Mouse (Mus musculus) embryonic facial prominence, embryonic 14.5 days (tissue): Measurements from ENCODE around the gene Sfxn5. TPM values are rescaled to one million over a fixed set of nuclear protein-coding genes. Genes with fewer than 3 reads are reported as not detected.

Source experiments
- ATAC-seq: fragments of 200-750 bp; cut with Nextera tagmentation; 2 replicates; pipeline ENCODE4 v1.8.0; 2017; ENCODE audit warnings: low read depth, moderate number of reproducible peaks, moderate TSS enrichment
- DNase-seq: peaks from one replicate; pipeline ENCODE4 v3.0.0-alpha.2; 2015; ENCODE audit warnings: low spot score
- H3K27ac ChIP-seq: fragments of 300-500 bp; sonication (generic); replicated peaks from 2 replicates; pipeline ENCODE4 v1.5.1; 2014; ENCODE audit warnings: low read depth, mild to moderate bottlenecking, low read length, moderate library complexity
- H3K27me3 ChIP-seq: fragments of 300-500 bp; sonication (generic); replicated peaks from 2 replicates; pipeline ENCODE4 v1.6.1; 2014; ENCODE audit warnings: low read length; ENCODE audit not compliant: control insufficient read depth, insufficient read depth
- H3K36me3 ChIP-seq: fragments of 300-500 bp; sonication (generic); 2 replicates; pipeline ENCODE4 v1.6.1; 2014; ENCODE audit warnings: low read length, mixed read lengths; ENCODE audit not compliant: control insufficient read depth, insufficient read depth
- H3K4me1 ChIP-seq: fragments of 300-500 bp; sonication (generic); 2 replicates; pipeline ENCODE4 v1.6.1; 2014; ENCODE audit warnings: antibody characterized with exemption, low read length; ENCODE audit not compliant: control insufficient read depth, insufficient read depth
- H3K4me2 ChIP-seq: fragments of 300-500 bp; sonication (generic); 2 replicates; pipeline ENCODE4 v1.6.1; 2014; ENCODE audit warnings: low read depth, mild to moderate bottlenecking, low read length, moderate library complexity, mixed read lengths
- H3K4me3 ChIP-seq: fragments of 300-500 bp; sonication (generic); 2 replicates; pipeline ENCODE4 v1.5.1; 2014; ENCODE audit warnings: low read depth, mild to moderate bottlenecking, low read length
- H3K9ac ChIP-seq: fragments of 300-500 bp; sonication (generic); 2 replicates; pipeline ENCODE4 v1.6.1; 2014; ENCODE audit warnings: low read depth, mild to moderate bottlenecking, low read length, moderate library complexity, mixed read lengths
- H3K9me3 ChIP-seq: fragments of 300-500 bp; sonication (generic); 2 replicates; pipeline ENCODE4 v1.6.1; 2016; ENCODE audit warnings: low read length; ENCODE audit not compliant: control insufficient read depth
- WGBS: fragments of 180-500 bp; shearing (Covaris S2); extraction: QIAGEN DNeasy Blood & Tissue Kit; methylation state at CpG from one replicate; pipeline ENCODE4 v1.1.7; 2014; 5-methylcytosine and 5-hydroxymethylcytosine counted together
- polyA plus RNA-seq: library from polyadenylated mRNA; unstranded; fragments of >200 nt; fragmentation: Nextera tagmentation; extraction: Ambion mirVana; gene quantifications from 2 replicates; pipeline ENCODE4 v1.2.1, GENCODE M21; 2014

Gene Sfxn5
- polyA plus RNA-seq, 1 experiment from 2014 or later = 6.7 TPM

- 0 out of 2 replicates have a peak, but pooled peaks have one; percentile 18 for ATAC-seq
- H3K4me3 ChIP-seq = no peak overlapping the region
- no peak overlapping the region for H3K27ac ChIP-seq
- no peaks in the 10 kb centered on the region for H3K9me3 ChIP-seq
- H3K4me2 ChIP-seq = no peak overlapping the region
- WGBS = 53% methylated on average over 6 of the region's 7 CpGs
- no peaks in the 10 kb centered on the region for H3K27me3 ChIP-seq
- no peak overlapping the region for H3K9ac ChIP-seq
- H3K4me1 ChIP-seq = no peaks in the 10 kb centered on the region
- peak; percentile 62 for DNase-seq
- H3K36me3 ChIP-seq = no peaks in the 10 kb centered on the region
These were observed 37.6 kb downstream of the Sfxn5 start for GRCm38 (mm10) chr6:85295384-85296167.

DNA sequence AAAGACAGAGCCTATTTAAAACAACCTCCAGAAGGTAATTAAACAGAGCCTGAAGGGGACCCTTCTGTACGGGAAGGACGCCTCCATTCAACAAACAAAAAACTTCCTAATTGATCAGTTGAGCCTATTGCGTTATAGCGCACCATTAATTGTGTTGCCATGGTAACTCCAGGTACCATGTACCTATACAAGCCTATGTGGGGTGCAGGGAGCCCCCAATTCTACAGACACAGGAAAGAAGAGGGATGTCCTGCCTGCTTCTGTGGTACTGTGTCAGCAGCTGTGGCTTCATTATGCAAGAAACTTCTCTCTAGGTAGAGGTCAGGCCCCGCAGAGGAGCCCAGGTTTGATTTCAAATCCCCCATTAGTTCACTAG lies 39.2 kb downstream of the Sfxn5 start:
- H3K9me3 ChIP-seq = no peaks in the 10 kb centered on the region
- no peak overlapping the region for H3K9ac ChIP-seq
- H3K4me3 ChIP-seq = no peak overlapping the region
- no peaks in the 10 kb centered on the region for H3K27me3 ChIP-seq
- no peaks in the 10 kb centered on the region for H3K36me3 ChIP-seq
- ATAC-seq = no peak
- no peak for DNase-seq
- WGBS = 63% methylated on average over 5 of the region's 5 CpGs
- H3K4me2 ChIP-seq = no peak overlapping the region
- H3K27ac ChIP-seq = no peak overlapping the region
- H3K4me1 ChIP-seq = no peaks in the 10 kb centered on the region

GRCm38 (mm10) chr6:85293255-85294003 lies 39.8 kb downstream of the Sfxn5 start:
- Histone ChIP-seq H3K4me3 (no peak overlapping the region), H3K4me2 (no peak overlapping the region), H3K4me1 (no peaks in the 10 kb centered on the region), H3K9me3 (no peaks in the 10 kb centered on the region), H3K27ac (no peak overlapping the region), H3K36me3 (no peaks in the 10 kb centered on the region), H3K9ac (no peak overlapping the region), H3K27me3 (no peaks in the 10 kb centered on the region)
- DNase-seq = peak; percentile 12
- WGBS = 49% methylated on average over 10 of the region's 10 CpGs
- ATAC-seq = no peak

- H3K4me2 ChIP-seq = no peak overlapping the region
- H3K9me3 ChIP-seq = no peaks in the 10 kb centered on the region
- no peaks in the 10 kb centered on the region for H3K27me3 ChIP-seq
- no peaks in the 10 kb centered on the region for H3K36me3 ChIP-seq
- 84% methylated on average over 16 of the region's 16 CpGs for WGBS
- H3K4me1 ChIP-seq = no peaks in the 10 kb centered on the region
- DNase-seq (no peak), ATAC-seq (no peak)
- no peak overlapping the region for H3K4me3 ChIP-seq
- H3K9ac ChIP-seq = no peak overlapping the region
- no peak overlapping the region for H3K27ac ChIP-seq
These were observed 42.1 kb downstream of the Sfxn5 start for GRCm38 (mm10) chr6:85290869-85291824.

DNA sequence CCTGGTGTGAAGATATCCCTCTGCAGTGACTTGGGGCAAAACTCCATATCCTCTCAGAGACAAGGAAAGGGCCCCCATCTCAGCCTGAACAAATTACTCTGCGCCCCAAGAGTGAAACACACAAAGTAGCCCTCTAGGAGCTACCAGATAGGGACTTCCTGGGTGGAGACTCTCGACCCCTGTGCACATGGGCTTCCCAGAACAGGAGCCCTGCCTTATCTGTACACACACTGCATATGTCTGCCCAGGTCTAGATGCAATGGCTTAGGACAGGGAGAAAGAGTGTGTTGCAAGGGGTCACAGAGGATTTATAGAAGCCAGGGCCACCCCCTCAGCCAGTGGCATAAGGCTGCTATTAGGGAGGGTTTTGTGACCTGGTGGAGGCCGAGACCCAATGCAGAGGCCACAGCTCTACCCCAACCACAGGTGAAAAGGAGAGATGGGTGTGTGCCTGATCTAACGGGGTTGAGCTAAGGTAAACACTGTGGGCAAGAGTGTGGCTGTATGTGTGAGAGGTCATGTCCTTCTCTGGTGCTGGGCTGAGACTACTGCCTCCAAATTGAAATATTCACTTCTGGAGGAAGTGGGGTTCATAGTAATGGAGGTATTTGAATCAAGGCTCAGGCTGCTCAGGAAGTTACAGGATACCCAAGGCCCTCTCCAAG lies 44.9 kb downstream of the Sfxn5 start:
- H3K9me3 ChIP-seq = no peaks in the 10 kb centered on the region
- no peak overlapping the region for H3K27ac ChIP-seq
- no peaks in the 10 kb centered on the region for H3K36me3 ChIP-seq
- H3K9ac ChIP-seq = no peak overlapping the region
- no peaks in the 10 kb centered on the region for H3K4me1 ChIP-seq
- no peak for DNase-seq
- no peak overlapping the region for H3K4me3 ChIP-seq
- ATAC-seq = no peak
- H3K4me2 ChIP-seq = no peak overlapping the region
- WGBS = 87% methylated on average over 4 of the region's 4 CpGs
- H3K27me3 ChIP-seq = no peaks in the 10 kb centered on the region

- no peaks in the 10 kb centered on the region for H3K36me3 ChIP-seq
- no peak for ATAC-seq
- H3K4me3 ChIP-seq = no peak overlapping the region
- DNase-seq = no peak
- no peaks in the 10 kb centered on the region for H3K4me1 ChIP-seq
- no peaks in the 10 kb centered on the region for H3K27me3 ChIP-seq
- no peak overlapping the region for H3K4me2 ChIP-seq
- no peaks in the 10 kb centered on the region for H3K9me3 ChIP-seq
- no peak overlapping the region for H3K27ac ChIP-seq
- 70% methylated on average over 13 of the region's 13 CpGs for WGBS
- H3K9ac ChIP-seq = no peak overlapping the region
These were observed 46.8 kb downstream of the Sfxn5 start for GRCm38 (mm10) chr6:85286283-85287047.

GRCm38 (mm10) chr6:85280871-85281270 lies 52.4 kb downstream of the Sfxn5 start:
- no peak overlapping the region for H3K27ac ChIP-seq
- ATAC-seq (no peak), DNase-seq (no peak)
- H3K9me3 ChIP-seq = no peaks in the 10 kb centered on the region
- 83% methylated on average over 14 of the region's 14 CpGs for WGBS
- H3K27me3 ChIP-seq = no peaks in the 10 kb centered on the region
- no peak overlapping the region for H3K4me2 ChIP-seq
- H3K36me3 ChIP-seq = no peaks in the 10 kb centered on the region
- H3K4me3 ChIP-seq = no peak overlapping the region
- H3K9ac ChIP-seq = no peak overlapping the region
- no peaks in the 10 kb centered on the region for H3K4me1 ChIP-seq
